Mouse (Mus musculus): Measurements from ENCODE around the gene Dyx1c1.
A peak's percentile ranks its signal among the peaks of the same experiment; 100 is the strongest.

Dyx1c1 gene

GRCm38 (mm10) chr9:72958521-72959450 is at the start of gene Dyx1c1, which contains the start of gene Gm44503:
Gene Dyx1c1 (plus strand): TSS chr9:72958785.
Gene Gm44503 (plus strand): TSS chr9:72958852.
- DNase-seq (ENCODE audit: low read depth, low spot score): peak; percentile 62

GRCm38 (mm10) chr9:72911381-72911780 is 47.2 kb upstream of the Dyx1c1 start:
- no peak for DNase-seq (ENCODE audit: low read depth, low spot score)

GRCm38 (mm10) chr9:72913551-72913950 is 45.0 kb upstream of the Dyx1c1 start:
- DNase-seq (ENCODE audit: low read depth, low spot score): peak; percentile 47

- DNase-seq (ENCODE audit: low read depth, low spot score): no peak
These were observed 42.9 kb upstream of the Dyx1c1 start for GRCm38 (mm10) chr9:72915728-72916127.

- no peak for DNase-seq (ENCODE audit: low read depth, low spot score)
These were observed 35.5 kb upstream of the Dyx1c1 start for GRCm38 (mm10) chr9:72923068-72923467.

GRCm38 (mm10) chr9:72925021-72925934 is 33.3 kb upstream of the Dyx1c1 start, which contains the start of gene Pygo1:
Gene Pygo1 (plus strand): TSS chr9:72925645.
- peak; percentile 10 for DNase-seq (ENCODE audit: low read depth, low spot score)

GRCm38 (mm10) chr9:72925935-72926258 is 32.7 kb upstream of the Dyx1c1 start:
- no peak for DNase-seq (ENCODE audit: low read depth, low spot score)

GRCm38 (mm10) chr9:72931166-72931790 is 27.3 kb upstream of the Dyx1c1 start:
- no peak for DNase-seq (ENCODE audit: low read depth, low spot score)

- DNase-seq (ENCODE audit: low read depth, low spot score): no peak
These were observed 23.3 kb upstream of the Dyx1c1 start for GRCm38 (mm10) chr9:72935309-72935708.

GRCm38 (mm10) chr9:72936301-72936700 is 22.3 kb upstream of the Dyx1c1 start:
- no peak for DNase-seq (ENCODE audit: low read depth, low spot score)

- no peak for DNase-seq (ENCODE audit: low read depth, low spot score)
These were observed 15.2 kb upstream of the Dyx1c1 start for GRCm38 (mm10) chr9:72943424-72943823.

GRCm38 (mm10) chr9:72944286-72944685 is 14.3 kb upstream of the Dyx1c1 start:
- DNase-seq (ENCODE audit: low read depth, low spot score): no peak

- DNase-seq (ENCODE audit: low read depth, low spot score): no peak
These were observed 11.6 kb upstream of the Dyx1c1 start for GRCm38 (mm10) chr9:72947010-72947409.

GRCm38 (mm10) chr9:72949572-72949971 is 9.0 kb upstream of the Dyx1c1 start:
- no peak for DNase-seq (ENCODE audit: low read depth, low spot score)

- DNase-seq (ENCODE audit: low read depth, low spot score): no peak
These were observed 3.8 kb upstream of the Dyx1c1 start for GRCm38 (mm10) chr9:72954746-72955145.

- DNase-seq (ENCODE audit: low read depth, low spot score): no peak
These were observed 3.0 kb upstream of the Dyx1c1 start for GRCm38 (mm10) chr9:72955546-72955945.

GRCm38 (mm10) chr9:72961346-72961745 is 2.8 kb downstream of the Dyx1c1 start:
- no peak for DNase-seq (ENCODE audit: low read depth, low spot score)

GRCm38 (mm10) chr9:72961959-72962358 is 3.4 kb downstream of the Dyx1c1 start:
- no peak for DNase-seq (ENCODE audit: low read depth, low spot score)

- peak; percentile 23 for DNase-seq (ENCODE audit: low read depth, low spot score)
These were observed 9.9 kb downstream of the Dyx1c1 start for GRCm38 (mm10) chr9:72968349-72969061.

GRCm38 (mm10) chr9:72969874-72970273 is 11.3 kb downstream of the Dyx1c1 start:
- no peak for DNase-seq (ENCODE audit: low read depth, low spot score)

- no peak for DNase-seq (ENCODE audit: low read depth, low spot score)
These were observed 13.8 kb downstream of the Dyx1c1 start for GRCm38 (mm10) chr9:72972435-72972834.
